Mouse (Mus musculus) neural tube, embryonic 15.5 days (tissue): ENCODE measurements at regions not wholly inside any gene's neighbourhood (a gene's known extent, or its start where the extent isn't known, plus 50 kb on each side); places are given as distances from the start of the nearest gene placed in this dataset.
"Not testable (repeated sequence)": the region's sequence is repeated elsewhere in the genome, so short reads cannot be mapped to it uniquely, and the experiment has no call there.

Source experiments
- ATAC-seq: fragments of 200-750 bp; cut with Nextera tagmentation; 2 replicates; pipeline ENCODE4 v1.8.0; 2017; ENCODE audit warnings: mild to moderate bottlenecking, moderate TSS enrichment, moderate library complexity; ENCODE audit not compliant: low FRiP score
- H3K27ac ChIP-seq: fragments of 300-500 bp; sonication (generic); replicated peaks from 2 replicates; pipeline ENCODE4 v1.5.1; 2015; ENCODE audit warnings: mild to moderate bottlenecking, inconsistent platforms
- H3K27me3 ChIP-seq: fragments of 300-500 bp; sonication (generic); replicated peaks from 2 replicates; pipeline ENCODE4 v1.6.1; 2015; ENCODE audit warnings: inconsistent platforms
- H3K36me3 ChIP-seq: fragments of 300-500 bp; sonication (generic); 2 replicates; pipeline ENCODE4 v1.6.1; 2015; ENCODE audit warnings: inconsistent platforms
- H3K4me1 ChIP-seq: fragments of 300-500 bp; sonication (generic); 2 replicates; pipeline ENCODE4 v1.6.1; 2015; ENCODE audit warnings: inconsistent platforms
- H3K4me2 ChIP-seq: fragments of 300-500 bp; sonication (generic); 2 replicates; pipeline ENCODE4 v1.6.1; 2015; ENCODE audit warnings: inconsistent platforms, mild to moderate bottlenecking, moderate library complexity
- H3K4me3 ChIP-seq: fragments of 300-500 bp; sonication (generic); replicated peaks from 2 replicates; pipeline ENCODE4 v1.5.1; 2015; ENCODE audit warnings: mild to moderate bottlenecking, inconsistent platforms
- H3K9ac ChIP-seq: fragments of 300-500 bp; sonication (generic); replicated peaks from 2 replicates; pipeline ENCODE4 v1.6.1; 2015; ENCODE audit warnings: mild to moderate bottlenecking, inconsistent platforms
- H3K9me3 ChIP-seq: fragments of 300-500 bp; sonication (generic); replicated peaks from 2 replicates; pipeline ENCODE4 v1.6.1; 2016; ENCODE audit warnings: inconsistent platforms
- WGBS: fragments of 180-500 bp; shearing (Covaris S2); methylation state at CpG from one replicate; pipeline ENCODE4 v1.1.7; 2015; ENCODE audit warnings: mixed read lengths; 5-methylcytosine and 5-hydroxymethylcytosine counted together

DNA sequence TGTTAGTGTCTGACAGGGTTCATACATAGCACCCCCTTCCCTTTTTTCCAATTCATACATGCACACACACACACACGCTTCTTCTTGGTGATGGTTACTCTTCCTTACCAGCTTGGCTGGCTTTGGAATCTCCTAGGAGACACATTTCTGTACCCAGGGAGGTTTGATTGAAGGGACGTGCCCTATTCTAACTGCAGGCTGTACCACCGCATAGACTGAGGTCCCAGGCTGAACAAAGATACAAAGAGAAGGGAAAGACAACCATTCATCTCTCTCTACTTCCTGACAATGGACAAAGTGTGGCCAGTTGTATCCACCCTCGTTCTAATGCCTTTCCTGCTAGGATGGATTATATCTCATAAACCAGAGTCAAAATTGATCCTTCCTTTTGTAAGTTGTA lies 100.0 kb downstream of the Raet1d start:
- H3K4me3 ChIP-seq, H3K9ac ChIP-seq, H3K36me3 ChIP-seq, H3K27me3 ChIP-seq, H3K27ac ChIP-seq, H3K4me1 ChIP-seq, ATAC-seq, H3K9me3 ChIP-seq, H3K4me2 ChIP-seq: not testable (repeated sequence)
- WGBS, result 23% methylated on average over 4 of the region's 4 CpGs

DNA sequence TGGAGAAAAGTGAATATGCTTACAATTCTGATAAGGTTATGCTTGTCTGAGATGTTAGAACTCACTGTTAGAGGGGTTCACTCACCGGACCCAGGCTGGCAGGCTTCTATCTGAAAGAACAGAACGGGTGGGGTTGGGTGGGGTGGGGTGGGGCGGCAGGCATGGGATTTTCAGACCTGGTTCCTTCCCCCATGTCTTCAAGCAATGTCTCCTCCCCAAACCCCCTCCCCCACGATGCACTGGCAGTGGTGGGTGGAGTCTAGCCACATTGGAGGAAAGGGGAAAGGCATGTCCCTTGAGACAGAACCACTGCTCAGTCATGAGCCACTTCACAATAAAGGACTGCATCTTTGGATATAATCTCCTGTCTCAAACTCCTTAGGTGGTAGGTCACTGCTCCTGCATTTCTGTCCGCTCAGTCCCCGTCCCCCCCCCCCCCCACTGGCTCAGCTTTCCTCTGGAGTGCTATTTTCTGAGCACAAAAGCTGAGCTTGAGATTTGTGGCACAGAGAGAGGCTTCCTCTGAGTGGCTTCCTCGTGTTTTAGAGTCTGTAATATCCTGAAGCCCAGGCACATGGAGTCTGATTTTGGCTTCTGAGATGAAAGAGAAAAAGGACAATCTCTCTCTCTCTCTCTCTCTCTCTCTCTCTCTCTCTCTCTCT lies 100.6 kb downstream of the Raet1d start:
- 6% methylated on average over 7 of the region's 7 CpGs for WGBS
- peak; percentile 79 for ATAC-seq
- not testable (repeated sequence) for H3K36me3 ChIP-seq, H3K9me3 ChIP-seq, H3K4me1 ChIP-seq, H3K9ac ChIP-seq, H3K27ac ChIP-seq, H3K4me3 ChIP-seq, H3K27me3 ChIP-seq
- H3K4me2 ChIP-seq, result peak overlapping the region; percentile 28

GRCm38 (mm10) chr10:22461480-22462050 lies 101.2 kb downstream of the Raet1d start:
- not testable (repeated sequence) for H3K27me3 ChIP-seq, H3K9me3 ChIP-seq, H3K9ac ChIP-seq, H3K36me3 ChIP-seq, H3K4me3 ChIP-seq, H3K27ac ChIP-seq, H3K4me1 ChIP-seq, H3K4me2 ChIP-seq
- ATAC-seq, result peak; percentile 66; the same call in 1 of the 2 replicates
- 23% methylated on average over 4 of the region's 4 CpGs for WGBS

DNA sequence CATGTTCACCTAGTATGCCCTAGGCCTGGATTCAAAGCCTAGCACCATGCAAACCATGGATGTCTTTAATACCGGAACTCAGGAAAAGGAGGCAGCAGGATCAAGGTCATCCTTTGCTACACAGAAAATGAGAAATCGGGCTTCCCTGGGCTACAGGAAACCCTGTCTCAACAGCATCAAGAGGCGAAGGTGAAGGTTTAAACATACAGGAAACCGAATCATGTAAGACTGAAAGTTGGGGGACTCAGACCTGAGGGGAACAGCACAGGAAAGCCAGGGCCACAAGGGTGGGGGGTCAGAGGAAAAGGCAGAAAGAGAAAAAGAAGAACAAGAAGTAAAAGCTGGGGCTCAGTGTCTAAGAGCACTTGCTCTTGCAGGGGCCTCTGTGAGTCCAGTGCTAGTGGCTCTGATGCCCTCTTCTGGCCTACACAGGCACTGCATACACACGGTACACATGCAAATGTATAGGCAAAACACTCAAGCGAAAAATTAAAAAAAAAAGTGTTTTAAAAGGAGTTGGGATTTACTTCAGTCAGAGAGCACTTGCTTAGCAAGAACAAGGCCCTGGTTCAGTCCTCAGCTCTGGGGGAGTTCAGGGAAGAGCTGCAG lies 111.5 kb downstream of the Raet1d start:
- 96% methylated on average over 6 of the region's 6 CpGs for WGBS
- not testable (repeated sequence) for H3K9ac ChIP-seq, H3K27ac ChIP-seq, H3K36me3 ChIP-seq, H3K4me1 ChIP-seq, H3K4me2 ChIP-seq, ATAC-seq, H3K4me3 ChIP-seq, H3K27me3 ChIP-seq, H3K9me3 ChIP-seq

DNA sequence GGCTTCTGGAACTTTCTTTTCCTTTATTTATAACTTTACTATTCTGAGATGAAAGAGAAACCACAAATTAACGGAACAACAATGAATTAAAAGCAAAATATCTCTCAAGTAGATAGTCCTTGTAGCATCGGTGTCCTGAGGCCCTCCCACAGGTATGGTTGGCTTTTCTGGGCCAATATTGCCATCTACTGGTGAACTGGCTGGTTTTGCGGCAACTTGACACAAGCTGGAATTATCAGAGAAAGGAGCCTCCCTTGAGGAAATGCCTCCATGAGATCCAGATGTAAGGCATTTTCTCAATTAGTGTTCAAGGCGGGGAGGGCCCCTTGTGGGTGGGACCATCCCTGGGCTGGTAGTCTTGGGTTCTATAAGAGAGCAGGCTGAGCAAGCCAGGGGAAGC lies 119.5 kb downstream of the Raet1d start:
- not testable (repeated sequence) for H3K9ac ChIP-seq, H3K27ac ChIP-seq, H3K27me3 ChIP-seq, H3K4me3 ChIP-seq, H3K36me3 ChIP-seq, H3K4me2 ChIP-seq, H3K9me3 ChIP-seq, H3K4me1 ChIP-seq
- 5% methylated on average over 4 of the region's 4 CpGs for WGBS
- peak; percentile 82; the same call in 1 of the 2 replicates for ATAC-seq

DNA sequence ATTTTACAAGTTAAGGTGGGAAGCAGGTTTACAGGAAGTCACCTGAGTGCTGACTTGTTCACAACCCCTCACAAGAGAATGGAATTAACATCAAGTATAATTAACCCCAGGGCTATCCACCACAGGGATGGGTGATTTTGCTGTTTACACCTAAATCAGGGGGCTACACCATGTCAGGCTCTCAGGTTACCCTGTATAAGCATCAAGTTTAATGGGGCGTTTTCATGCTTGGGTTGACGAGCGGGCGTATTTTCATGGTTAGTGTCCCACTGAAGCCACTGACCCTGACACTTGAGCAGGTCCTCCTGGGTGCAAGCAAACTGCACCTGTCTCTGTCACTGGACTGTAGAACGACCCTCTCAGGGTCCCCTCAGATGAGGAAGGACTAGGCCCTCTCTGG lies 126.7 kb downstream of the Raet1d start:
- not testable (repeated sequence) for H3K4me1 ChIP-seq, H3K36me3 ChIP-seq, ATAC-seq, H3K9me3 ChIP-seq, H3K4me3 ChIP-seq, H3K9ac ChIP-seq, H3K27ac ChIP-seq, H3K4me2 ChIP-seq, H3K27me3 ChIP-seq
- WGBS, result 84% methylated on average over 5 of the region's 5 CpGs

GRCm38 (mm10) chr10:22491806-22492347 lies 131.5 kb downstream of the Raet1d start:
- WGBS, result 73% methylated on average over 11 of the region's 11 CpGs
- not testable (repeated sequence) for H3K27me3 ChIP-seq, H3K27ac ChIP-seq, H3K9me3 ChIP-seq, H3K36me3 ChIP-seq, H3K4me2 ChIP-seq, H3K9ac ChIP-seq, H3K4me1 ChIP-seq, H3K4me3 ChIP-seq
- ATAC-seq, result peak; percentile 60

DNA sequence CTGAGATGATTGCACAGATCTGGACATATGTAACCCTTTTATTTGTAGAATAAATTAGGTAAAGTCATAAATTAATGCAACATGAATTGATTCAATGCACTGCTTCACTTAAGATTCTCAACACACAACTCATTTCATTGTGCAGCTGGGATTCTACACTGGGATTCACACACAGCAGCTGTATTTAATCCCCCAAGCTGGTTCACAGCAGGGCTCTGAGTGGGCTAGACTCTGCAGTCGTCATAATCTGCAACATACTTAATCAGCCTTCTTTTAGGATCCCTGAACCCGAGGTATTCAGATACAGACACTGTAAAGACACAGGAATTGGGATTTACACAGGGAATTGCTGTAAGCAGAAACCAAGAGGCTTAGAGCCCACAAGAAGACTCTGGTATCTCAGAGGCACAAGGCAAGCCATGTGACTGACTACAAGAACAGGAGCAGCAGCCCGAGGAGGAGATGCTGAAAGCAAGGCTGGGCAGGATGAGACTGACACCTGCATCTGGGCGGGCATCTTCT lies 135.7 kb downstream of the Raet1d start:
- Histone ChIP-seq H3K4me1 (no peaks in the 10 kb centered on the region), H3K27me3 (no peaks in the 10 kb centered on the region), H3K4me2 (no peak overlapping the region), H3K36me3 (no peaks in the 10 kb centered on the region), H3K9ac (no peak overlapping the region), H3K27ac (no peak overlapping the region), H3K9me3 (no peaks in the 10 kb centered on the region), H3K4me3 (no peak overlapping the region)
- no peak for ATAC-seq
- WGBS, result 38% methylated on average over 4 of the region's 4 CpGs
